Comparison of ENCODE assay signal across 27 mouse cellular contexts in the genomic region with DNA sequence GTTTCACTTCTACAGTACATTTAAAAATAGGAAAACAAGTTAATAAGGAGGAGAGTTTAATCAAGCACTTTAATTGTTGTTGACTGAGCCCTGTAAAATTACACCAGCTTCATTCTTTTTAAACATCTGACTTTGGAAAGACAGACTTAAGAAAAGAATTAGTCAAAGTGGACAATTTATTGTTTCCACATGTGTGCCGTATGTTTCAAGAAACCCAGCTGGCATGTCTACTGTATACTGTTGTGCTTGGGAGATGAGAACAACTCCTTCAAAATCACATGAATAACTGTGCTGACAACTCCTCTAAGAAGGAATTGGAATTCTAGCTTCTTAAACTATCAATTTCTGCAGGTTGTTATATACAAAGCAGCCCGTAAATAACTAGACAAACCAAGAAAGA.
"Had no signal": no experiment of that assay in that cellular context is flagged by ENCODE, and none has a peak within 500 bp of the region (broad histone marks: within the 10 kb centered on the region; RNA-seq: fewer than 3 reads in every experiment).

No protein-coding gene starts in this region.

- H3K27me3 ChIP-seq: heart, embryonic 12.5 days; hindbrain, embryonic 12.5 days; intestine, embryonic 15.5 days; limb, embryonic 13.5 days; liver, embryonic 13.5 days; liver, embryonic 15.5 days had no signal

- H3K4me2 ChIP-seq: heart, embryonic 12.5 days; hindbrain, embryonic 12.5 days; hindbrain, embryonic 14.5 days; intestine, embryonic 15.5 days; limb, embryonic 13.5 days; liver, embryonic 11.5 days; liver, embryonic 13.5 days; liver, embryonic 15.5 days had no signal

- H3K4me1 ChIP-seq: heart, embryonic 12.5 days; hindbrain, embryonic 10.5 days; hindbrain, embryonic 12.5 days; intestine, embryonic 15.5 days; limb, embryonic 13.5 days; liver, embryonic 13.5 days; liver, embryonic 15.5 days had no signal

- ATAC-seq: hindbrain, embryonic 16.5 days; inflammation-experienced regulatory T-cells, adult 6 months; intestine, embryonic 15.5 days; intestine, postnatal 0 days; liver, postnatal 0 days had no signal

- H3K9ac ChIP-seq: heart, embryonic 12.5 days; hindbrain, embryonic 12.5 days; hindbrain, embryonic 14.5 days; intestine, embryonic 15.5 days; limb, embryonic 13.5 days; liver, embryonic 13.5 days; liver, embryonic 15.5 days; liver, postnatal 0 days had no signal

- H3K36me3 ChIP-seq: hindbrain, embryonic 12.5 days; intestine, embryonic 15.5 days; liver, embryonic 13.5 days; liver, embryonic 15.5 days had no signal

- H3K9me3 ChIP-seq: heart, embryonic 12.5 days; hindbrain, embryonic 10.5 days; hindbrain, embryonic 12.5 days; intestine, embryonic 15.5 days; limb, embryonic 13.5 days; liver, embryonic 13.5 days; liver, embryonic 15.5 days had no signal

- H3K4me3 ChIP-seq: heart, adult 2 months; heart, embryonic 12.5 days; hindbrain, embryonic 10.5 days; hindbrain, embryonic 12.5 days; intestine, embryonic 15.5 days; layer of hippocampus, adult 2 months; left cerebral cortex, adult 2 months; limb, embryonic 13.5 days; liver, embryonic 13.5 days; liver, embryonic 15.5 days had no signal

- H3K27ac ChIP-seq: heart, adult 2 months; hindbrain, embryonic 10.5 days; hindbrain, embryonic 12.5 days; hindbrain, embryonic 14.5 days; intestine, embryonic 15.5 days; layer of hippocampus, adult 2 months; left cerebral cortex, adult 2 months; limb, embryonic 13.5 days; liver, embryonic 13.5 days; liver, embryonic 15.5 days had no signal

- DNase-seq: gastrocnemius, postnatal 14 days; gastrocnemius, postnatal 36 days; heart, adult 11 months; heart, adult 2 months; heart, postnatal 10 days; heart, postnatal 4 days; kidney, adult 18-20 months; kidney, adult 8-10 months; kidney, postnatal 10 days; kidney, postnatal 25 days; kidney, postnatal 4 days; liver; liver, embryonic 13.5 days; liver, postnatal 0 days had no signal
